Mouse (Mus musculus): ENCODE measurements around the gene Papln.

DNA sequence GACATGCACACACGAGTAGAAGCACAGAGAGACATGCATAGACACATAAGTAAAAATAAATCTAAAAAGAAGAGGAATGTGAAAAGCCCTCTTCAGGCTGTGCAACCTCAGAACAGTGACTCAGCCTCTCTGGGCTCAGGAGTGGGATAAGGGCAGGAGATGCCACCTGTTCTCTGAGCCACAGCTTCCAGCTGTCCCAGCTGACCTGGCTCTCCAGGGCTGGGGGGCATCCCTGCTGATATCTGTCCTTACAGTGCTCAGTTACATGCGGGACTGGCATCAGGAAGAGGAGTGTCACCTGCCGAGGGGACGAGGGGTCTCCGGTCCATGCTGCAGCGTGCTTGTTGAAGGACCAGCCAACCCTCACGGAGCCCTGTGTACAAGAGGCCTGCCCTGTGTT, 13.3 kb downstream of the Papln start:
- TF ChIP-seq CTCF (IDR thresholded peaks at IDR 0.05) (no peak), EP300 (IDR thresholded peaks at IDR 0.05; ENCODE audit: insufficient read depth, low read depth, low read length) (no peak)

Data from heart, adult 2 months (tissue).